Mouse (Mus musculus): ENCODE results near the gene Lsm10. TPM values are rescaled to one million over a fixed set of nuclear protein-coding genes. Genes with fewer than 3 reads are reported as not detected.

Gene Lsm10
- polyA plus RNA-seq, 1 experiment from 2014 or later, result 27.7 TPM

DNA sequence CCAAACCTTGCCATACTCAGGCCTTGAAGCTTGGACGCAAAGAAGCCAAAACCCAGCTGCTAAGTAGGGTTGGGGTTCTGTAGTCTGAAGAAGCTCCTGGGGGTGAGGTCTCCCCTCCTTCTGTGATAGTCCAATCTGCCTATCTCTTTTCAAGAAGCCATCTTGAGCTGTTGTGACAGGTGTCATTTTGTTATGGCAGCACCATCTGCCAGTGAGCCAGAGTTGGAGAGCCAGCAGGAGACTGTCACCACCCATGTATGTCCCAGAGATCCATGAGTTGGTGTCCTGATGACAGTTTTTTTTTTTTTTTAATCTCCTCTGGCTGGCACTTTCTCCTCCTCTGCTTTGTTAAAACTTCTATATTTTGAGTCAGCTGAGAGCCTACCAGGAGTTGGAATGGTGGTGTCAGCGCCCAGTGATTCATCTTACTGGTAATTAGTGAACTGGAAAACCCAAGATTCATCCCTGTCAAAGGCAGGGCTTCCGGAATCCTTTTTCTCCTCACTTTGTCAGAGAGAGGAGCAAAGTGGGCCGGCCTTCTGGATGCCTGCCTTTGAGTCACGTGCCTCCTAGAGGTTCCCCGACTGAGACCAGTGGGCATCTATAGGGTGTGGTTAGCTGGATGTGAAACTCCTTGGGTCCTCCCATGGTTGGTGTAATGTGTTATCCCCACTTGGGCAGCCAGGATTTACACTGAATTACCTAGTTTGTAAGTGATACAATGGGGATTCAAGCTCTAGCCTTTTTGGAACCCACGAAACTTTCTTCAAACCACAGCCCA, 5.8 kb downstream of the Lsm10 start:
- DNase-seq (peak; percentile 50), ATAC-seq (no peak)
- H3K27me3 ChIP-seq (ENCODE audit: insufficient read depth, low read length), result no peaks in the 10 kb centered on the region
- TF ChIP-seq CTCF (IDR thresholded peaks at IDR 0.05; ENCODE audit: low read depth) (no peak), EP300 (IDR thresholded peaks at IDR 0.05; ENCODE audit: low read depth) (no peak)
- WGBS (ENCODE audit: insufficient replicate concordance), result 48% methylated on average over 7 of the region's 7 CpGs
- H3K4me2 ChIP-seq (ENCODE audit: low read depth, low read length), result peak overlapping the region; percentile 99
- peak overlapping the region; percentile 90; the same call in 1 of the 2 replicates for H3K4me3 ChIP-seq (ENCODE audit: low read depth, low read length)
- no peaks in the 10 kb centered on the region for H3K9me3 ChIP-seq (ENCODE audit: low read length)
- peak overlapping the region; percentile 94 for H3K27ac ChIP-seq (ENCODE audit: low read depth)
- peaks cover 54% of the 10 kb centered on the region for H3K4me1 ChIP-seq (ENCODE audit: insufficient read depth)
- 0 out of 2 replicates have a peak overlapping the region, but pooled peaks have one; percentile 39 for H3K9ac ChIP-seq (replicated peaks)
- 0 out of 2 replicates have a peak, but pooled peaks cover 4% of the 10 kb centered on the region for H3K36me3 ChIP-seq (replicated peaks; ENCODE audit: insufficient read depth, low read length)

DNA sequence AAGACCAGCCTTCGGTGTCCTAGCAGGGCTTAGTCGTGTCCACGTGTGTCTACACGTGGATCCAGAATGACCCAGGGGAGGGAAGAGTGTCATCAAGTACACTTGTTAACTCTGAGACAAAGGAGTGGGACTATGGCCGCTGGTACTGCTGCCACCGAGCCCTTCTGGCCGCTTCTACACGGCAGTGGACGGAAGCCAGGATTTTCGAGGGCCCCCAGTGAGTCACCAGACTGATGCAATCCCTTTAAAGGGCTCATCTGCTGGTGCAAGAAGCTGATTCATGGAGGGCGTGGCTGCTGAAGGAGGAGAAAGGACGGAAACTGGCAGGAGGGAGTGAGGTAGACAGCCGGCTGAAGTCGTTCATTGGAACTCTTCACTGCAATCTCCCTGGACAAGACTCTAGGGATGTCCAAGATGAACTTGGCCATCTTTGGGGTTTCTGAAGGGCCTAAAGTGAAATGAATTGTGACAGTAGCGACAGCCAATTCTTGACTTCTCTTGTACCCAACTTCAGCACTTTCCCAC, 6.7 kb downstream of the Lsm10 start:
- peak overlapping the region; percentile 94 for H3K27ac ChIP-seq (ENCODE audit: low read depth)
- peak; percentile 84 for ATAC-seq
- H3K4me1 ChIP-seq (ENCODE audit: insufficient read depth), result peaks cover 52% of the 10 kb centered on the region
- H3K27me3 ChIP-seq (ENCODE audit: insufficient read depth, low read length), result no peaks in the 10 kb centered on the region
- TF ChIP-seq CTCF (IDR thresholded peaks at IDR 0.05; ENCODE audit: low read depth), result no peak
- peak; percentile 82 for TF ChIP-seq EP300 (IDR thresholded peaks at IDR 0.05; ENCODE audit: low read depth)
- no peaks in the 10 kb centered on the region for H3K36me3 ChIP-seq (replicated peaks; ENCODE audit: insufficient read depth, low read length)
- no peaks in the 10 kb centered on the region for H3K9me3 ChIP-seq (ENCODE audit: low read length)
- peak overlapping the region; percentile 90 for H3K4me3 ChIP-seq (ENCODE audit: low read depth, low read length)
- DNase-seq, result peak; percentile 90
- peak overlapping the region; percentile 99 for H3K4me2 ChIP-seq (ENCODE audit: low read depth, low read length)
- WGBS (ENCODE audit: insufficient replicate concordance), result 1% methylated on average over 15 of the region's 15 CpGs
- peak overlapping the region; percentile 39 for H3K9ac ChIP-seq (replicated peaks)

DNA sequence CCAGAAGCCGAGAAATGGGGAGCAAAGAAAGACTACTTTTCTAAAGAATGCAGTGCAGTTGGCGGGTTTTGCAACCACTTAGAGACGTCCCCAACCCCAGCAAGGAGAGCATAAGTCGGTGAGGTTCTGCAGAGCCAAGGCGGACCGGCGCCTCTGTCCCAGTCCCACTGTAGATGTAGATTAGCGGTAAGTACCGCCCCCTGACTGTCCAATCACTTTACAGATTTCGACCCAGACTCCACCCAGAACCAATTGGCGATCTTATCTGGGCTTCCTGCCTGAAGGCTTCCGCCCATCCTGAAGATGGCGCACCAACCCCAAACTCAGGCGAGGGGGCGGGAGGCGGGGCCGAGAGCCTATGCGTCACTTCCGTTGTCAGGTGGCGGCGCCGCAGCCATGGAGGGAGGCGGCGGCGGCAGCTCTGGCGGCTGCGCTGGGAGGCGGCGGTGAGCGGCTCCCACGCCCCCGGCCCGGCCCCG, 7.2 kb downstream of the Lsm10 start, which contains the start of gene Stk40:
TSS of gene Stk40 (plus strand) at position 368 of the 479 bp plus-strand sequence.
- peak within 1 kb of the TSS; percentile 94 for H3K27ac ChIP-seq (ENCODE audit: low read depth)
- H3K4me3 ChIP-seq (ENCODE audit: low read depth, low read length), result peak within 1 kb of the TSS; percentile 90
- peak within 1 kb of the TSS; percentile 99 for H3K4me2 ChIP-seq (ENCODE audit: low read depth, low read length)
- H3K36me3 ChIP-seq (replicated peaks; ENCODE audit: insufficient read depth, low read length), result no peaks in the 10 kb centered on the region
- peaks cover 56% of the 10 kb centered on the region for H3K4me1 ChIP-seq (ENCODE audit: insufficient read depth)
- DNase-seq, result peak; percentile 98
- H3K9ac ChIP-seq (replicated peaks), result peak within 1 kb of the TSS; percentile 89
- peak; percentile 93 for ATAC-seq
- no peaks in the 10 kb centered on the region for H3K27me3 ChIP-seq (ENCODE audit: insufficient read depth, low read length)
- peak; percentile 89 for TF ChIP-seq CTCF (IDR thresholded peaks at IDR 0.05; ENCODE audit: low read depth)
- TF ChIP-seq EP300 (IDR thresholded peaks at IDR 0.05; ENCODE audit: low read depth), result peak; percentile 21; the same call in 1 of the 2 replicates
- H3K9me3 ChIP-seq (ENCODE audit: low read length), result no peaks in the 10 kb centered on the region
- WGBS (ENCODE audit: insufficient replicate concordance), result under 1% methylated on average over 34 of the region's 34 CpGs

DNA sequence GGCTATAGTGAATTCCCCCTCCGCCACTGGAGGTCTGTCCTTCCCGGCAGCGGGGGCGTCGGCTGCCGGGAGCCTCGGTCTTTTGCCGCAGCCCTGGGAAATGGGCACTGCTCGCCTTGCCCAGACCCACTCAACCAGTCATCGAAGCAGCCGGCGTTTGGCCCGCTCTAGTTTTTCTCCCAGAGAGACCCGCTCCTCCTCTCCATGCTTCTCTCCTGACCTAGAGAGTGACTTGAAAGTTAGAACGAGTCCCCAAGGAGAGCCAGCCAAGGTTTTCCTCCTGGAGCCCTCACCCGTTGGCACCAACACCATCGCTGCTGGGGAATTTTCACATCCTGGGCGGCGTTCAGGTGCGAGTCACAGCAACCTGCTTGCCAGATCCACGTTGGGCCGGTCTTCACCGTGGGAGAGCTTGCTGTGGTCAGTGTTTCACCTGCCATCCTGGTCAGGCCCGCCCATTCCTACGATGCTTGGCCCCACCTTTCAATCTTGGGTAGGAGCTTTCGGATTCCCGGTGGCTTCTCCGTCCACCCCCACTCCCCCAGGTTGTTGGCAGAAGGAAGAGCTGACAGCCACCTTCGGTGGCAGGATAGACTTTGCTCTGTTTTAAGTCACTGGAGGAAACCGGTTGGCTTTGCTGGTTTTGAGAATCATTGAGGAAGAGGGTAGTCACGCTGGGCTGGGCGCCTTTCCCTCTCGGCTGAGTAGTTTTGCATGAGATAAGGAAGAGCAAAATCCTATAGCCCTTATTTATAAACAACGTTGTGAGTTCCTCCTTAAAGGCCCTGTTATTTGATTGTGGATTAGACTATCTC, 8.0 kb downstream of the Lsm10 start:
- TF ChIP-seq CTCF (IDR thresholded peaks at IDR 0.05; ENCODE audit: low read depth) (no peak), EP300 (IDR thresholded peaks at IDR 0.05; ENCODE audit: low read depth) (no peak)
- Histone ChIP-seq H3K4me2 (ENCODE audit: low read depth, low read length) (peak overlapping the region; percentile 99), H3K36me3 (replicated peaks; ENCODE audit: insufficient read depth, low read length) (no peaks in the 10 kb centered on the region), H3K27me3 (ENCODE audit: insufficient read depth, low read length) (no peaks in the 10 kb centered on the region), H3K4me3 (ENCODE audit: low read depth, low read length) (peak overlapping the region; percentile 90), H3K9me3 (ENCODE audit: low read length) (no peaks in the 10 kb centered on the region), H3K27ac (ENCODE audit: low read depth) (peak overlapping the region; percentile 94), H3K9ac (replicated peaks) (peak overlapping the region; percentile 89), H3K4me1 (ENCODE audit: insufficient read depth) (peaks cover 57% of the 10 kb centered on the region)
- ATAC-seq (no peak; the same call in 1 of the 2 replicates), DNase-seq (peak; percentile 50)
- WGBS (ENCODE audit: insufficient replicate concordance), result 1% methylated on average over 33 of the region's 34 CpGs

DNA sequence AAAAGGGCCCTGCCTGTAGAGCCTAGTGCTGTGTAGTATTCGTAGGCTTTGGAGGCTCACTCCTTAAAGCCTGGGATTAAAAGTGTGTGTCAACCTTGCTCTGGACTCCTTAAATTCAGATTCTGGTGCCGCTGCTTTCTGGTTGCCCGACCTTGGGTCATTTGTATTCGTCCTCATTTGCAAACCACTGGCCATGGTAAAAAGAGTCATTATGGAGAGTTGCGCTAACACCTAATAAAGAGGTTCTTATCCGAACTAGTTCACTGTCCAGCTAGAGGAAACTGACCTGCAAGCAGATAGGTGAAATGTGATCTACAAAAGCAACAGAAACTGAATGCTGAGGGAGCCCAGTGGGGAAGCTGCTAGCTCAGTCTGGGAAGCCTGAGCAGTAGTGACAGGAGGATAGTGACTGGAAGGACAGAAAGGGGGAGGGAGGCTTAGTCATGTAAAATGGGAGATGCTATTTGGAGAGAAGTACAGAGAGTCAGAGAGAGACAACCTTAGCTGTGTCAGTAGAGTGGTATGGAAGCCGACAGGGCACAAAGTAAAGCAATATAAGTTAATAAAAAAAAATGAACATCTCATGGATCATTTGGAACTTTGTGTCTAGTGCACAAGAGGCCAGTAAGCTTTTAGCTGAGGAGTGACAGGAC, 8.8 kb downstream of the Lsm10 start:
- TF ChIP-seq CTCF (IDR thresholded peaks at IDR 0.05; ENCODE audit: low read depth) (no peak), EP300 (IDR thresholded peaks at IDR 0.05; ENCODE audit: low read depth) (no peak)
- DNase-seq (no peak), ATAC-seq (no peak)
- no peaks in the 10 kb centered on the region for H3K36me3 ChIP-seq (replicated peaks; ENCODE audit: insufficient read depth, low read length)
- no peaks in the 10 kb centered on the region for H3K9me3 ChIP-seq (ENCODE audit: low read length)
- peak overlapping the region; percentile 99 for H3K4me2 ChIP-seq (ENCODE audit: low read depth, low read length)
- WGBS (ENCODE audit: insufficient replicate concordance), result 73% methylated on average over 7 of the region's 7 CpGs
- H3K27me3 ChIP-seq (ENCODE audit: insufficient read depth, low read length), result no peaks in the 10 kb centered on the region
- peak overlapping the region; percentile 94; the same call in 1 of the 2 replicates for H3K27ac ChIP-seq (ENCODE audit: low read depth)
- peaks cover 62% of the 10 kb centered on the region for H3K4me1 ChIP-seq (ENCODE audit: insufficient read depth)
- peak overlapping the region; percentile 89; the same call in 1 of the 2 replicates for H3K9ac ChIP-seq (replicated peaks)
- peak overlapping the region; percentile 90; the same call in 1 of the 2 replicates for H3K4me3 ChIP-seq (ENCODE audit: low read depth, low read length)

Data from liver, postnatal 0 days (tissue).